Mouse (Mus musculus): Measurements from ENCODE around the gene Snx29. TPM values are rescaled to one million over a fixed set of nuclear protein-coding genes. Genes with fewer than 3 reads are reported as not detected.

Snx29 gene
- polyA plus RNA-seq, 1 experiment from 2014 or later: 12.5 TPM

GRCm38 (mm10) chr16:11708097-11708496, 385.4 kb downstream of the Snx29 start:
- ATAC-seq (replicated peaks; ENCODE audit: low FRiP score): no peak

GRCm38 (mm10) chr16:11709382-11709781, 386.7 kb downstream of the Snx29 start:
- Histone ChIP-seq H3K27ac (ENCODE audit: low read depth, low read length) (no peak overlapping the region), H3K9ac (ENCODE audit: low read length) (no peak overlapping the region), H3K27me3 (ENCODE audit: control insufficient read depth, insufficient read depth, low read length) (no peaks in the 10 kb centered on the region), H3K4me1 (replicated peaks; ENCODE audit: control insufficient read depth, insufficient read depth, low read length) (no peaks in the 10 kb centered on the region), H3K4me2 (ENCODE audit: low read depth, low read length, severe bottlenecking) (no peak overlapping the region), H3K36me3 (ENCODE audit: control insufficient read depth, insufficient read depth, low read length) (no peaks in the 10 kb centered on the region), H3K4me3 (ENCODE audit: low read depth, low read length) (no peak overlapping the region), H3K9me3 (ENCODE audit: control insufficient read depth, low read length) (no peaks in the 10 kb centered on the region)
- peak; percentile 29 for DNase-seq (ENCODE audit: low spot score)
- no peak for ATAC-seq (replicated peaks; ENCODE audit: low FRiP score)
- 84% methylated on average over 4 of the region's 4 CpGs for WGBS

More at GRCm38 (mm10) chr16:11708097-11708496, 385.4 kb downstream of the Snx29 start:
- Histone ChIP-seq H3K9me3 (ENCODE audit: control insufficient read depth, low read length) (no peaks in the 10 kb centered on the region), H3K4me2 (ENCODE audit: low read depth, low read length, severe bottlenecking) (no peak overlapping the region), H3K27me3 (ENCODE audit: control insufficient read depth, insufficient read depth, low read length) (no peaks in the 10 kb centered on the region), H3K9ac (ENCODE audit: low read length) (no peak overlapping the region), H3K4me3 (ENCODE audit: low read depth, low read length) (no peak overlapping the region), H3K36me3 (ENCODE audit: control insufficient read depth, insufficient read depth, low read length) (no peaks in the 10 kb centered on the region), H3K4me1 (replicated peaks; ENCODE audit: control insufficient read depth, insufficient read depth, low read length) (no peaks in the 10 kb centered on the region), H3K27ac (ENCODE audit: low read depth, low read length) (no peak overlapping the region)
- WGBS: 100% methylated on average over 2 of the region's 2 CpGs
- DNase-seq (ENCODE audit: low spot score): no peak

GRCm38 (mm10) chr16:11709999-11710667, 387.4 kb downstream of the Snx29 start:
- no peak overlapping the region for H3K4me2 ChIP-seq (ENCODE audit: low read depth, low read length, severe bottlenecking)
- H3K4me3 ChIP-seq (ENCODE audit: low read depth, low read length): no peak overlapping the region
- 51% methylated on average over 5 of the region's 5 CpGs for WGBS
- H3K36me3 ChIP-seq (ENCODE audit: control insufficient read depth, insufficient read depth, low read length): no peaks in the 10 kb centered on the region
- H3K9me3 ChIP-seq (ENCODE audit: control insufficient read depth, low read length): no peaks in the 10 kb centered on the region
- no peak overlapping the region for H3K27ac ChIP-seq (ENCODE audit: low read depth, low read length)
- no peaks in the 10 kb centered on the region for H3K4me1 ChIP-seq (replicated peaks; ENCODE audit: control insufficient read depth, insufficient read depth, low read length)
- DNase-seq (ENCODE audit: low spot score): peak; percentile 45
- no peaks in the 10 kb centered on the region for H3K27me3 ChIP-seq (ENCODE audit: control insufficient read depth, insufficient read depth, low read length)
- H3K9ac ChIP-seq (ENCODE audit: low read length): no peak overlapping the region
- ATAC-seq (replicated peaks; ENCODE audit: low FRiP score): no peak

- no peaks in the 10 kb centered on the region for H3K27me3 ChIP-seq (ENCODE audit: control insufficient read depth, insufficient read depth, low read length)
- no peaks in the 10 kb centered on the region for H3K9me3 ChIP-seq (ENCODE audit: control insufficient read depth, low read length)
- H3K9ac ChIP-seq (ENCODE audit: low read length): no peak overlapping the region
- no peak overlapping the region for H3K4me3 ChIP-seq (ENCODE audit: low read depth, low read length)
- H3K4me1 ChIP-seq (replicated peaks; ENCODE audit: control insufficient read depth, insufficient read depth, low read length): no peaks in the 10 kb centered on the region
- peak; percentile 44 for DNase-seq (ENCODE audit: low spot score)
- WGBS: 46% methylated on average over 2 of the region's 2 CpGs
- no peak overlapping the region for H3K4me2 ChIP-seq (ENCODE audit: low read depth, low read length, severe bottlenecking)
- H3K36me3 ChIP-seq (ENCODE audit: control insufficient read depth, insufficient read depth, low read length): no peaks in the 10 kb centered on the region
- no peak overlapping the region for H3K27ac ChIP-seq (ENCODE audit: low read depth, low read length)
- ATAC-seq (replicated peaks; ENCODE audit: low FRiP score): no peak
Observed at GRCm38 (mm10) chr16:11713265-11713865, 390.7 kb downstream of the Snx29 start.

GRCm38 (mm10) chr16:11716932-11717331, 394.2 kb downstream of the Snx29 start:
- H3K27ac ChIP-seq (ENCODE audit: low read depth, low read length): no peak overlapping the region
- ATAC-seq (replicated peaks; ENCODE audit: low FRiP score) (no peak), DNase-seq (ENCODE audit: low spot score) (no peak)
- no peak overlapping the region for H3K4me3 ChIP-seq (ENCODE audit: low read depth, low read length)
- 97% methylated on average over 1 of the region's 1 CpGs for WGBS
- H3K9ac ChIP-seq (ENCODE audit: low read length): no peak overlapping the region
- H3K36me3 ChIP-seq (ENCODE audit: control insufficient read depth, insufficient read depth, low read length): no peaks in the 10 kb centered on the region
- H3K9me3 ChIP-seq (ENCODE audit: control insufficient read depth, low read length): no peaks in the 10 kb centered on the region
- no peaks in the 10 kb centered on the region for H3K27me3 ChIP-seq (ENCODE audit: control insufficient read depth, insufficient read depth, low read length)
- H3K4me2 ChIP-seq (ENCODE audit: low read depth, low read length, severe bottlenecking): no peak overlapping the region
- H3K4me1 ChIP-seq (replicated peaks; ENCODE audit: control insufficient read depth, insufficient read depth, low read length): no peaks in the 10 kb centered on the region

- Histone ChIP-seq H3K27me3 (ENCODE audit: control insufficient read depth, insufficient read depth, low read length) (no peaks in the 10 kb centered on the region), H3K9ac (ENCODE audit: low read length) (no peak overlapping the region), H3K4me1 (replicated peaks; ENCODE audit: control insufficient read depth, insufficient read depth, low read length) (no peaks in the 10 kb centered on the region), H3K4me2 (ENCODE audit: low read depth, low read length, severe bottlenecking) (no peak overlapping the region), H3K36me3 (ENCODE audit: control insufficient read depth, insufficient read depth, low read length) (no peaks in the 10 kb centered on the region), H3K4me3 (ENCODE audit: low read depth, low read length) (no peak overlapping the region), H3K27ac (ENCODE audit: low read depth, low read length) (no peak overlapping the region), H3K9me3 (ENCODE audit: control insufficient read depth, low read length) (no peaks in the 10 kb centered on the region)
- ATAC-seq (replicated peaks; ENCODE audit: low FRiP score) (no peak), DNase-seq (ENCODE audit: low spot score) (no peak)
- WGBS: 88% methylated on average over 2 of the region's 2 CpGs
Observed at GRCm38 (mm10) chr16:11725901-11726300, 403.2 kb downstream of the Snx29 start.

GRCm38 (mm10) chr16:11727331-11727730, 404.6 kb downstream of the Snx29 start:
- H3K4me1 ChIP-seq (replicated peaks; ENCODE audit: control insufficient read depth, insufficient read depth, low read length): no peaks in the 10 kb centered on the region
- no peaks in the 10 kb centered on the region for H3K36me3 ChIP-seq (ENCODE audit: control insufficient read depth, insufficient read depth, low read length)
- no peak overlapping the region for H3K9ac ChIP-seq (ENCODE audit: low read length)
- no peak for ATAC-seq (replicated peaks; ENCODE audit: low FRiP score)
- no peak overlapping the region for H3K4me2 ChIP-seq (ENCODE audit: low read depth, low read length, severe bottlenecking)
- no peaks in the 10 kb centered on the region for H3K27me3 ChIP-seq (ENCODE audit: control insufficient read depth, insufficient read depth, low read length)
- no peak overlapping the region for H3K4me3 ChIP-seq (ENCODE audit: low read depth, low read length)
- 91% methylated on average over 9 of the region's 9 CpGs for WGBS
- no peak overlapping the region for H3K27ac ChIP-seq (ENCODE audit: low read depth, low read length)
- DNase-seq (ENCODE audit: low spot score): no peak
- no peaks in the 10 kb centered on the region for H3K9me3 ChIP-seq (ENCODE audit: control insufficient read depth, low read length)

GRCm38 (mm10) chr16:11728131-11728530, 405.4 kb downstream of the Snx29 start:
- no peaks in the 10 kb centered on the region for H3K27me3 ChIP-seq (ENCODE audit: control insufficient read depth, insufficient read depth, low read length)
- ATAC-seq (replicated peaks; ENCODE audit: low FRiP score) (no peak), DNase-seq (ENCODE audit: low spot score) (no peak)
- no peak overlapping the region for H3K4me3 ChIP-seq (ENCODE audit: low read depth, low read length)
- H3K36me3 ChIP-seq (ENCODE audit: control insufficient read depth, insufficient read depth, low read length): no peaks in the 10 kb centered on the region
- 89% methylated on average over 3 of the region's 3 CpGs for WGBS
- H3K9ac ChIP-seq (ENCODE audit: low read length): no peak overlapping the region
- no peaks in the 10 kb centered on the region for H3K4me1 ChIP-seq (replicated peaks; ENCODE audit: control insufficient read depth, insufficient read depth, low read length)
- no peaks in the 10 kb centered on the region for H3K9me3 ChIP-seq (ENCODE audit: control insufficient read depth, low read length)
- H3K27ac ChIP-seq (ENCODE audit: low read depth, low read length): no peak overlapping the region
- no peak overlapping the region for H3K4me2 ChIP-seq (ENCODE audit: low read depth, low read length, severe bottlenecking)

GRCm38 (mm10) chr16:11728627-11729026, 405.9 kb downstream of the Snx29 start:
- 85% methylated on average over 3 of the region's 3 CpGs for WGBS
- no peak overlapping the region for H3K4me2 ChIP-seq (ENCODE audit: low read depth, low read length, severe bottlenecking)

More at GRCm38 (mm10) chr16:11728627-11729026, 405.9 kb downstream of the Snx29 start:
- DNase-seq (ENCODE audit: low spot score) (no peak), ATAC-seq (replicated peaks; ENCODE audit: low FRiP score) (no peak)
- Histone ChIP-seq H3K4me1 (replicated peaks; ENCODE audit: control insufficient read depth, insufficient read depth, low read length) (no peaks in the 10 kb centered on the region), H3K36me3 (ENCODE audit: control insufficient read depth, insufficient read depth, low read length) (no peaks in the 10 kb centered on the region), H3K4me3 (ENCODE audit: low read depth, low read length) (no peak overlapping the region), H3K9ac (ENCODE audit: low read length) (no peak overlapping the region), H3K9me3 (ENCODE audit: control insufficient read depth, low read length) (no peaks in the 10 kb centered on the region), H3K27me3 (ENCODE audit: control insufficient read depth, insufficient read depth, low read length) (no peaks in the 10 kb centered on the region), H3K27ac (ENCODE audit: low read depth, low read length) (no peak overlapping the region)

All from forebrain, embryonic 11.5 days (tissue).